In the genomic region with DNA sequence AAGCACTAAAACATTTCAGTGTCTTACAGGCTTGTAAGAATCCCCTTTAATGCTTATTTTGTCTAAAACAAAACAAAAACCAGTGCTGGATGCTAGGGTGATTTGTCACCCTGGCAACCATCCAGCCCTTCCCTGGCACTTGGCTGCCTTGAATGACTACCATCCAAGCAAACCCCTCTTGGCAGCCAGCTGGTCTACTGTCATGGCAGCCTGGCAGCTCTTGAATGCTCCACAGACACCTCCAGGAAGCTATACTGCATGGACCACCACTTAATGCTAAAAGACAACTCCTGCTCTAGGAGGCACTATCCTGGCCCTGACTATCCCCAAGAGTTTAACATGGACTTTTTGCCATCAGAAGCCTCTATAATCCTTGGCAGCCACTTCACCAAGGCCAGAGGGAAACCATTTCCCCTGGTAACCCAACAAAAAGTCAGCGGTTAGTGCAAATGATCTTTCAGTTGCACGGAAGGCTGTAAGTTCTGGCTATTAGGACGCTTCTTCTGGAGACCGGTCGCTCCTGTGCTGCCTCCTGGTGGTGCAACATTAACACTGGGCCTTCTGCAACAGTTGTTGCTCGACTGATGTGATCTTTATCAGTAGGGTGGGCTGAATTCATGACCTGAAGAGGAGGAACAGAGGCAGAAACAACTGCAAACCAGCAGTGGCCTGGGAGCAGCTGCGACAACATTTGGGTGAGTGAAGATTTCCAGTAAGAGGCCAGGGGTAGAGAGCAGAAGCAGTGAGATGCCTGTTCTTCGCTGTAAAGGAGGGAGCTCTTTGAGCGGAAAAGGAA, we compare ENCODE assay signal across 1 mouse cellular context.
TF ChIP-seq lines count a peak whose summit lies in the region.

No protein-coding gene starts in this region.

TF ChIP-seq in MEL, 35 proteins besides CTCF, POLR2A, EP300 and RAD21 (continued from another document):
- TF ChIP-seq MAX (IDR thresholded peaks at IDR 0.05; ENCODE audit: low read length) (0 out of 2 replicates have a peak, but pooled peaks have one; percentile 52), ZC3H11A (IDR thresholded peaks at IDR 0.05; ENCODE audit: low read depth, low read length) (peak; percentile 34; the same call in 1 of the 2 replicates), TBP (IDR thresholded peaks at IDR 0.05; ENCODE audit: low read depth, low read length) (peak; percentile 83), TCF12 (IDR thresholded peaks at IDR 0.05; ENCODE audit: low read depth, low read length) (peak; percentile 49), MYB (IDR thresholded peaks at IDR 0.05; ENCODE audit: low read depth, low read length) (no peak), CHD2 (IDR thresholded peaks at IDR 0.05; ENCODE audit: low read length) (no peak)
